Mouse (Mus musculus): ENCODE results near the gene Olfr286. TPM values are rescaled to one million over a fixed set of nuclear protein-coding genes. Genes with fewer than 3 reads are reported as not detected.

Gene Olfr286
- total RNA-seq (2017), result not detected in 2 replicates

GRCm38 (mm10) chr15:98234350-98234749, at the start of gene Olfr286:
Olfr286 (minus strand) TSS chr15:98234450.
- ATAC-seq (ENCODE audit: extremely low read depth, insufficient number of reproducible peaks, low FRiP score, poor library complexity, severe bottlenecking), result no peak

- no peak for ATAC-seq (ENCODE audit: extremely low read depth, insufficient number of reproducible peaks, low FRiP score, poor library complexity, severe bottlenecking)
Measured at GRCm38 (mm10) chr15:98257776-98258175, 23.5 kb upstream of the Olfr286 start.

GRCm38 (mm10) chr15:98257193-98257592, 22.9 kb upstream of the Olfr286 start, which contains the start of gene H1fnt:
H1fnt (minus strand) TSS chr15:98257293.
- ATAC-seq (ENCODE audit: extremely low read depth, insufficient number of reproducible peaks, low FRiP score, poor library complexity, severe bottlenecking), result no peak

GRCm38 (mm10) chr15:98256271-98256670, 22.0 kb upstream of the Olfr286 start:
- no peak for ATAC-seq (ENCODE audit: extremely low read depth, insufficient number of reproducible peaks, low FRiP score, poor library complexity, severe bottlenecking)

GRCm38 (mm10) chr15:98235442-98235841, 1.2 kb upstream of the Olfr286 start:
- ATAC-seq (ENCODE audit: extremely low read depth, insufficient number of reproducible peaks, low FRiP score, poor library complexity, severe bottlenecking), result no peak

GRCm38 (mm10) chr15:98226096-98226495, 8.2 kb downstream of the Olfr286 start:
- no peak for ATAC-seq (ENCODE audit: extremely low read depth, insufficient number of reproducible peaks, low FRiP score, poor library complexity, severe bottlenecking)

GRCm38 (mm10) chr15:98225610-98226009, 8.6 kb downstream of the Olfr286 start:
- ATAC-seq (ENCODE audit: extremely low read depth, insufficient number of reproducible peaks, low FRiP score, poor library complexity, severe bottlenecking), result no peak

GRCm38 (mm10) chr15:98222377-98222776, 11.9 kb downstream of the Olfr286 start:
- no peak for ATAC-seq (ENCODE audit: extremely low read depth, insufficient number of reproducible peaks, low FRiP score, poor library complexity, severe bottlenecking)

- no peak for ATAC-seq (ENCODE audit: extremely low read depth, insufficient number of reproducible peaks, low FRiP score, poor library complexity, severe bottlenecking)
Measured at GRCm38 (mm10) chr15:98220877-98221276, 13.4 kb downstream of the Olfr286 start, which contains the start of the genes Gm44579 and Olfr287. Gm44579 (minus strand) TSS chr15:98220977. Olfr287 (minus strand) TSS chr15:98221056.

- ATAC-seq (ENCODE audit: extremely low read depth, insufficient number of reproducible peaks, low FRiP score, poor library complexity, severe bottlenecking), result no peak
Measured at GRCm38 (mm10) chr15:98214130-98214529, 20.1 kb downstream of the Olfr286 start.

GRCm38 (mm10) chr15:98213336-98213870, 20.8 kb downstream of the Olfr286 start:
- no peak for ATAC-seq (ENCODE audit: extremely low read depth, insufficient number of reproducible peaks, low FRiP score, poor library complexity, severe bottlenecking)

GRCm38 (mm10) chr15:98209676-98210075, 24.6 kb downstream of the Olfr286 start:
- no peak for ATAC-seq (ENCODE audit: extremely low read depth, insufficient number of reproducible peaks, low FRiP score, poor library complexity, severe bottlenecking)

GRCm38 (mm10) chr15:98195442-98195841, 38.8 kb downstream of the Olfr286 start, which contains the start of gene Olfr288:
Olfr288 (minus strand) TSS chr15:98195542.
- no peak for ATAC-seq (ENCODE audit: extremely low read depth, insufficient number of reproducible peaks, low FRiP score, poor library complexity, severe bottlenecking)

- ATAC-seq (ENCODE audit: extremely low read depth, insufficient number of reproducible peaks, low FRiP score, poor library complexity, severe bottlenecking), result no peak
Measured at GRCm38 (mm10) chr15:98184456-98184855, 49.8 kb downstream of the Olfr286 start.

GRCm38 (mm10) chr15:98181856-98182570, 52.2 kb downstream of the Olfr286 start:
- ATAC-seq (ENCODE audit: extremely low read depth, insufficient number of reproducible peaks, low FRiP score, poor library complexity, severe bottlenecking), result no peak

- ATAC-seq (ENCODE audit: extremely low read depth, insufficient number of reproducible peaks, low FRiP score, poor library complexity, severe bottlenecking), result peak; percentile 89
Measured at GRCm38 (mm10) chr15:98181132-98181711, 53.0 kb downstream of the Olfr286 start.

GRCm38 (mm10) chr15:98180567-98181131, 53.6 kb downstream of the Olfr286 start:
- ATAC-seq (ENCODE audit: extremely low read depth, insufficient number of reproducible peaks, low FRiP score, poor library complexity, severe bottlenecking), result no peak

- no peak for ATAC-seq (ENCODE audit: extremely low read depth, insufficient number of reproducible peaks, low FRiP score, poor library complexity, severe bottlenecking)
Measured at GRCm38 (mm10) chr15:98177320-98177719, 56.9 kb downstream of the Olfr286 start.
